Mouse (Mus musculus) retina, postnatal 1 day (tissue): Measurements from ENCODE around the gene Bbs5.
"Not testable (repeated sequence)": the region's sequence is repeated elsewhere in the genome, so short reads cannot be mapped to it uniquely, and the experiment has no call there.

Experiments used
- DNase-seq: peaks from one replicate; pipeline ENCODE4 v3.0.0-alpha.2; 2012

The Bbs5 gene

DNA sequence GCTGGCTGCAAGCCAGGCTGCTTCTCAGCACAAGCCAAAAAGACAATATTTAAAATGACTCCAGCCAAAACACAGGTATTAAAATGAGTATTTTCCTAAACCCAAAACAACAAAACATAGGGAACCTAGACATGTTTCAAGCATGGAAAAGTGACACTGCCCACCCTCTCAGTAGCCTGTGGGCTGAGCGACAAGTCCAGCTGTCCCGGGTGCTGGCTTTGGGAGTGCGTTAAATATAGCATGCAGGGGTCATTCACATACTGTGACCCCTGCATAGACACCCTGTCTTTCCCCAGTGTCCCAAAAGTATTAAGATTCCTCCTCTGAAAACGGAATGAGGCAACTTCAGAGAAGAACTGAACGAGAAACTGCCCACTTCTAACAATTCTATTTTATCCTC, 26.8 kb downstream of the Bbs5 start:
- DNase-seq = no peak

DNA sequence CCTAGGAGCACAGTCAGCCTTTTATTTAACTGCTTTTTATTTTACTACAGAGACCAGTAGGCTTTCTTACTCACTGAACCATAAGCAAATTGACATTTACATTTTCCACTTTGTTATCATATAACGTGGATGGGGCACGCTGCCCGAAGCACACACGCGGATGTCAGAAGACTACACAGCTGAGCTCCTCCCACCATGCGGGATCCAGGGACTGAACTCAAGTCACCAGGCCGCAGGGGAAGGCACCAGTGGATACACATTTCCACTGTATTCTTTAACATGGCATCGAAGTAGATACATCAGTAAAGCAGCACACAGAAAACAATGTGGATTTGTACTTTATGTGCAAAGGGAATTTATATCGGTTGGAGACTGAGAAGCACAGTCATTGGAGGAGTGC, 28.3 kb downstream of the Bbs5 start:
- DNase-seq = no peak

DNA sequence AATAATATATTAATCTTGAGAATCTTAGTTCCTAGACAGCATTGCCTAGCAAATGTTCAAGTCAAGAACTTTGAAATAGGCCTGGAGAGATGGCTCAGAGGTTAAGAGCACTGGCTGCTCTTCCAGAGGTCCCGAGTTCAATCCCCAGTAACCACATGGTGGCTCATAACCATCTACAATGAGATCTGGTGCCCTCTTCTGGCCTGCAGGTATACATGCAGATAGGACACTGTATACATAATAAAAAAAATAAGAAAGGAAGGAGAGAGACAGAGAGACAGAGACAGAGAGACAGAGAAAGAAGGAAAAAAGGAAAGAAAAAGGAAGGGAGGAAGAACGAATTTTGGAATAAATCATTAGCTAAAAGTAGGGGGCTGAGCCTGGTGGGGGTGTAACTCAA, 29.7 kb downstream of the Bbs5 start:
- DNase-seq = peak; percentile 15

DNA sequence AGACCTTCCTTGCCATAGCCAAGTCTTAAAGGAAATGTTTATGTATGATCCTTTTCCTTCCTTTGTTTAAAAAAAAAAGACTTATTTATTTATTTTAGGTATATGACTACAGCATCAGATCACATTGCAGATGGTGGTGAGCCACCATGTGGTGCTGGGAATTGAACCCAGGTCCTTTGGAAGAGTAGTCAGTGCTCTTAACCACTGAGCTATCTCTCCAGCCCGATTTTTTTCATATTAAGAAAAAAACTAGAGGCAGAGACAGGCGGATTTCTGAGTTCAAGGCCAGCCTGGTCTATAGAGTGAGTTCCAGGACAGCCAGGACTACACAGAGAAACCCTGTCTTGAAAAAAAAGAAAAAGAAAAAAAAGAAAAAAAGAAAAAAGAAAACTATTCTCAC, 30.2 kb downstream of the Bbs5 start:
- not testable (repeated sequence) for DNase-seq

DNA sequence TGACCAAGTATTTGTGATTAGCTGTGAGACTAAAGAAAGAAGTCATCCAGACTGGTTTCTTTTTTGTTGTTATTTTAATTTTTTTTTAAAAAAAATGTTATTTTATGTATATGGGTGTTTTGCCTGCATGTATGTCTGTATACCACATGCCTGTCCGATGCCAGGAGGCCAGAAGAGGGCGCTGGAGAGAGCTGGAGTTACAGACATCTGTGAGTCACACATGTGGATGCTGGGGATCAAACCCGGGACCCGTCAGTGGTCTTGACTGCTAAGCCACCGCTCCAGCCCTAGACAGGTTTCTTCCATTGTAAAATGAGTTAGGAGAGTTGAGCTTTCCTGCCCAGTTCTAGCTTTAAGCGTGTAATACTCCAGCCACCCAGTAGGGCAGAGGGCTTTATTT, 33.0 kb downstream of the Bbs5 start:
- DNase-seq = peak; percentile 6

DNA sequence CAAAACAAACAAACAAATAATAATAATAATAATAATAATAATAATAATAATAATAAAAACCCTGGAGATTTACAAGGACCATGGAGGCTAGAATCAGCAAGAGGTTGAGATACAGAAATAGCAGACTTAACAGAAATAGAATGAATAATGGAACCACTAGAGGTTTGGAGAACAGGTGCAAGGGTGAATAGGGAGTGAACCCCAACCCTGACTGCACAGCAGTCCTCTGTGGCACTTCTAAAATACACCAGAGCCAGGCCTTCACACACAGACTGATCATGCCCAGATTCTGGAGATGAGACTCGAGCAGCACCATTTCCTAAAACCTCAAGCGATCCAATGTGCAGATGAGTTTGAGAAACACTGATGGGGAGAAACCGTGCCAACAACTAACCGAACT, 35.0 kb downstream of the Bbs5 start:
- no peak for DNase-seq

DNA sequence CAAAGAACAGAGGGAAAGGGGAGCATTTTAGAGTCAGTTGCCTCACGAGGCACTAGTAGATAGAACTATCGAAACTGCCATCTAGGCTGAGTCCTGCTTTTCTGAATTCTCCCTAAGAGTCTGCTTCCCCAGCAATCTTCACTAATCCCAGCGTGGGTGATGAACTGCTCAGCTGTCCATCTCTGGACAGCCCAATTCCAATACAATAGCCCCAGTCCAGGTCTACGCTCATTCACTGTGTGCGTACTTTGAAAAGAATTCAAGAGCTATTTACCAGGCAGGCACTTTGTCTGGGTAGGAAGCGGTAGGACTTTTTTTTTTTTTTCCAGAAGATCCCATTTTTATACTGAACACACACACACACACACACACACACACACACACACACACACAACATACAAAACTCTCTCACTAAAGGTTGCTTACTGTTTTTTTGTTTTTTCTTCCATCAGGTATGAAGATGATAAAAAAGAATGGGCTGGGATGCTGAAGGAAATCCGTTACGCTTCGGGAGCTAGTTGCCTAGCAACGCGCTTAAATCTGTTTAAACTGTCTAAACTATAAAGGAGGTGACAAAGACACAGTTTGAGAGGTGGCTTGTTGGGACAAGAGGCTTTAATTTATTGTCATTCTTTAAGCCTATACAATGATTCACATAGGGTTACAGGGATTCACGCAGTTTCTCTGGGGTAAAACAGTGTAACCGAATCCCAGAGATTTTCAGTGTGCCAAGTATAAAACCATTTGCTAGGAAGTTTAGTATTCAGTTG, 36.2 kb downstream of the Bbs5 start:
- DNase-seq = peak; percentile 33

DNA sequence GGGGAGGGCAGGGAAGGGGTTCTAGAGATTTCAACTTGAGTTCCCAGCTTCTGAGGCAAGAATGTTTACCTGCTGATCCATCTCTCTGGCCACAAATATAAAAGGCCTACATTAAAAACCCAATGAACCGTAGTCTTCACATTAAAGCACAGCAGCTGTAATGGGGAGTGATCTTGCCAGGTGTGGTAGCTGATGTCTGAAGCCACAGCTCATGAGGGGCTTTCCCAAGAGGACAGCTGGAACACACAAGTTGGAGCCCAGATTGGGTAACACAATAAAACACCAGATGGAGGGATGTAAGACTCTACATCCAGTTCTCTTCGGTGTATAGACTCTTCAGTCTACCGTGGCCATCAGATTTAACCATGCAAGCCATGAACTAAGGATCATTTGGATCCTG, 37.5 kb downstream of the Bbs5 start:
- no peak for DNase-seq

DNA sequence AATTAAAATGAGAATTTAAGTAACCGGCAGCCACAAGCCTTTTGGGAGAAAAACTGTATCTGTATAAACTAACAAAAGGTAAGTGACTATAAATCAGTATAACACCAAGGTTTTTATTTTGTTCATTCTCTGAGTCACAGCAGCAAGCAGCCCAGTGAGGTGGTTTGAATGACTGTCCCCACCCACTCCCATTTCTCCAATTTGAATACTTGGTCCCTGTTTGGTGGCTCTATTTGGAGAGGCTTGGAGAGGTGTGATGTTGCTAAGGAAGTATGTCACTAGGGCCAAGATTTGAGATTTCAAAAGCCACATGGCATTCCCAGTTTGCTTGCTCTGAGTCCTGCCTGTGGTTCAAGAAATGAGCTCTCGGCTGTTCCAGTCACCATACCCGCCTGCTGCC, 43.2 kb downstream of the Bbs5 start:
- no peak for DNase-seq

DNA sequence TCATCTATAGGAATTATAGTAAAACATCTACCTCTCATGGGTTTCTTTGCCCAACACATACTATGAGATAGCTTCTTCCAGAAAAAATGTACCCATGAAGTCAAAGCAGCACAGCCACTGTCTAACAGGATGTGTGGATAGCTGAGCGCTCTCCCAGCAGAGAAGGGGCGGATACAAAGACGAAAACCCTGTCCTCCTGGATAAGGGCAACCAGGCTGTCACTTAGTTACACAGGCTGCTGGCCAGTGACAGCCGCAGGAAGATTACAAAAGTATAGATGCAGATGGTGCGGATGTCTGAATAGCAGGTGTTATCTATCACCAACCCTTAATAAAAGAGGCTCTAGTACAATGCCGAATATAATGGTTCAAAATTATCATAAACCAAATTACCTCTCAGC, 43.9 kb downstream of the Bbs5 start:
- DNase-seq = no peak

DNA sequence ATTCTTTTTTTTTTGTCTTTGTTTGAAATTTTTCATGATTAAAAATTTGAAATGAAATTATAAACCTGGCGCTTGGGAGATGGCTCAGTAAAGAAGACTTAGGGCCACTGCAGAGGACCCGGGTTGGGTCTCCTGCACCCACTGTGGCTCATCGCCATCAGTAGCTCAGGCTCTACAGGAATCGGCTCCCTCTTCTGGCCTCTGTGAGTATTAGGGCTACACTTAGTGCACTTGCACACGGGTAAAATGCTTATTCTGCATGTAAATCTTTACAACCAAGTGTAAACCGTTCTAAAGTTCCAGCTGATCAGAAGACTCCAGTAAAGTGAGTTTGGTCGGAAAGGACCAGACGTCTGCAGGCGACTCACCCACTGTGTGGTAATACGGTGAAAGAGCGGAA, 46.5 kb downstream of the Bbs5 start:
- no peak for DNase-seq

DNA sequence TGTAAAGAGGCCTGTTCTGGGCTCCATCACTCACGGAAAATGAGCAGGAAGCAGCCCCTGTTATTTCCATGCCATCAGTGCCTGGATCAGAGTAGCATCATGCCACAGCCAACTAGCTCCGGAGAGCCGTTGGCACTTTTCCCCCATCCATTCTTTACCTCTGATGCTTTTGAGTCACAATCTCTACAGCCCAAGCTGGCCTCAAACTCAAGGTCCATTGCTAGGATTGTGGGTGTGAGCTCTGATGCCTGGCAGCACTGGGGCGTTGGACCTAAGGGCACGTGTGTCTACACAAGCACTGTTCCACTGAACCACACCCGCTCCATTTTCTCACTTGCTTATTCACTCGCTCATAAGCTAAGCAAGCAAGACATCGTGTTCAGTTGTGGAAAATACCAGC, 53.5 kb downstream of the Bbs5 start:
- DNase-seq = no peak

DNA sequence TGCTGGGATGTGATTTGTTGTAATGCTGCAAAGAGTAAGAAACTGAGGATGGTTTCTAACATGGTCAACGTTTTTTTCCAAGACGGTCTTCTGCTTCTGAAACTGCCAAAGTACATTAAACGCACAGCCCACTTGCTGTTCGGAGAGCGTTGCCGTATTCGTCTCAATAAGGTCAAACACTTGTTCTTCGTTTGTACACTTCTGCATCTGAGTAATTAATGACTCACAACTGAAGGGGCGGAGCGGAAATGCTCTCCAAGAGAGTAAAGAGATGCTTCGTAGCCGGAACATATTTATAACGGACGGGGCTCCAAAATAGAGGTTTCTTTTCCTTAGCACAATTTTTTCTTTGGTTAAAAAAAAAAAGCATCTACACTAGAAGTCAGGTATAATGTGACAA, 65.2 kb downstream of the Bbs5 start:
- no peak for DNase-seq

DNA sequence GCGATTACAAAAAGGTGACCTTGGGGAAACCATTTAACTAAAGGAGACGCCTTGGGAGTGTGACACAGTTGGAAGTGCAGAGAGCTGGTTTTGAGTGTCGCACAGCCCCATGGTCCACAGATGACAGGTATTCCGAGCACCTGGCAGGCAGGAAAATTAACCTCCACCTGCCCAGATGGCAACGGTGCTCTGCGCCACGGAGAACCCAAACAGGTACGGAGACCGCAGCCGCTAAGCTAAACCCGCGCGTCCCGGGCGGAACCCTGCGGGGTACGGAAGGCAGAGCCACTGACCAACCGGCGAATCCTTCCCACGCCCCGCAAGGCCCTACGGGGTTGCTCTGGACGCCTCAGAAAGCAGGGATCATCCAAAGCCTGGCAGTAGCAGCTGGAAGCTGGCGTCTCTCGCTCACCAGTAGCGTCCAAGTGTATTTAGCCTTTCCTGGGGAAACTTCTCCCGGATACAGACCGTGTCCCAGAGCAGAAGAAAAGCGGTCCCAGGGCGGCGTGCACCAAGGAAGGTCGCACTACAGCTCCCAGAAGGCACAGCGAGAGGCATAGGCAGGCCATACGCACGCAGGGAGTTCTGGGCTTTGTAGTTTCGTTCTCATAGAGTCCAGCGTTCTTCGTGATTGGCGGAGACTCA, 66.1 kb downstream of the Bbs5 start, which contains the start of gene Fastkd1:
TSS of gene Fastkd1 (minus strand) at position 536 of the 645 bp plus-strand sequence.
- peak; percentile 92 for DNase-seq

DNA sequence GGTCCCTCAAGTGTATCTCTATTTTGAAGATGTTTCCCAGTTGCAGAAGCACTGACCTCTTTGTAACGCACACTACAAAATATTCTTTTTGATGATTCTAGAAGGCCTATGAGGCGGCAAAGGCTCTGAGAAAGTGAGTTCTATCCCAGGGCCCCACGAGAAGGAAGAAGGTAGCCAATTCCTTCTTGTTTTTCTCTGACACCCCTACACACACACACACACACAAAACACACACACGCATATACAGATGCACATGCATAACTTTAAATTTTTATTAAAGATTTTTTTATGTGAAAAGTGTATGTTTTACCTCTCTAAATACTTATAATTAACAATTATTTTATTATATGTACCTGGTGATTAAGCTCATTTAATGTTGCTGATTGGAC, 66.6 kb downstream of the Bbs5 start:
- no peak for DNase-seq

DNA sequence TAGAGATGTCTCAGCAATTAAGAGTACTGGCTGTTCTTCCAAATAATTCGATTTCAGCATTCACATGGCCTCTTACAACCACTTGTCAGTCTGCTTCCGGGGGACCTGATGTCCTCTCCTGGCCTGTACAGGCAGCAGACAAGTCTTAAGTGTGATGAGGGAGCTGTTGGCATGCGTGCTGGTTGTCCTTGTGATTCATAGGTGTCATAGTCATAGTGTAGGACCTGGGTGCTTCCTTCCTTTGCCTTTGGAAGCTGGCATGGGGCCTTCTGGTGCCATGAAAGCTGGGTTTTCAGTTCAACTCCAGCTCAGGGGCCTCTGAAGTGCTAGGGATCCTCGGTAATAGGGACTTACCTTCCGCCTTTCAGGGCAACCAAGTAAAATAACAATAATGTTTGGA, 67.2 kb downstream of the Bbs5 start:
- no peak for DNase-seq

DNA sequence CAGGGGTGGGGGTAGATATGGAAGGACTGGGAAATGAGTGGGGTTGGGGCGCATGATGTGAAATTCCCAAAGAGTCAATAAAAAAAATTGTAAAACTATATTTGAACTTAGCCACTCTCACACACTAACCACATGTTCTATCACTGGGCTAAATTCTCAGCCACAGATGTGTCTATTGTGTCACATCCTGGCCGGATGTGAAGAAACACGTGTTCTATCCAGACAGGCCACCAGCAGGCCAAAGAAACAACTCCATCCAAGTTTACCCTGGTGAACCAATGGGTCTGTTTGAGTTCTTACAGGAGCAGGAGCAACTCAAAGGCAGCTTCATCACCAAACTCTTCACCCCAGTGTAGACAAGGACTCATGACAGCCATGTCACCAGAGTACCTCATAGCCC, 69.5 kb downstream of the Bbs5 start:
- no peak for DNase-seq
